Mouse (Mus musculus): ENCODE measurements around the gene Vmn1r35. TPM values are rescaled to one million over a fixed set of nuclear protein-coding genes. Genes with fewer than 3 reads are reported as not detected.
"Not testable (repeated sequence)": the region's sequence is repeated elsewhere in the genome, so short reads cannot be mapped to it uniquely, and the experiment has no call there.

Vmn1r35 gene
- polyA plus RNA-seq (2015; fragmentation: Nextera tagmentation; extraction: Ambion mirVana): not detected in 2 replicates

DNA sequence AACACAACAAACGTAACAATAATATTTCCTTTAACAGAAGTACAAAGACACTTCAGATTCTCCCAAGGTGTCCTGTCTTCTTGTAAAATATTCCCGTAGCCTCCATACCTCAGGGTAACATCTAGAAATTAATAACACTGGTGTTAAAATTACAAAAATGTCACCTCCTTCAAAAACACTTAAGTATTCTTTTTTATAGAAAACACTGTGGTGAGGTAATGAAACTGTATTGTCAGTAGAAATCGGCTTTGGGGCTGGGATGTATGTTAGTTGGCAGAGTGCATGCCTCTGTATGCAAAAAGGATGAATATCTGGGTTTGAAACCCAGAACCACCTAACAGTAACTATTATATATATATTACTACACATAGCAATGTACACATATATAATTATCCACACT lies at the start of gene Vmn1r35:
Gene Vmn1r35 (minus strand): TSS at position 101 of the 400 bp plus-strand sequence.
- no peak for ATAC-seq
- Histone ChIP-seq H3K27ac (no peak within 1 kb of the TSS), H3K4me2 (no peak within 1 kb of the TSS), H3K27me3 (no peaks in the 10 kb centered on the region), H3K4me1 (no peaks in the 10 kb centered on the region), H3K9ac (no peak within 1 kb of the TSS), H3K4me3 (no peak within 1 kb of the TSS), H3K36me3 (ENCODE audit: poor library complexity, severe bottlenecking) (no peaks in the 10 kb centered on the region), H3K9me3 (replicated peaks) (no peaks in the 10 kb centered on the region)
- WGBS: 86% methylated on average over 3 of the region's 3 CpGs

DNA sequence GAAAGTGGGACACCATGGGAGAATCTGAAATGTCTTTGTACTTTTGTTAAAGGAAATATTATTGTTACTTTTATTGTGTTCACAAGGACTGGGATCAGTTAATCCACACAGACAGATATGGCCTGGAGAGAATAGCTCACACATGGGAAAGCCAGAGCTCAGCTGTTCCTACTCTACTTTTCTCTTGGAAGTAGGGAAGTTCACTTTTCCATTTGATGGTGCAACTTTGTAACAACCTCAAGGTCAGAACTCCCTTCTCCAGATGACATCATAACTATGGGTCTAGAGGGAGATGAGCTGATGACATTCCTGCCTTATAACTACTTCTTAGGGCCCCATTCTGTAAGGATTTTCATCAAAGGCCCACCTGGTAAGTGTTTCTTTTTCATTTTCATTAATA lies 43.4 kb upstream of the Vmn1r35 start, which contains the start of gene Vmn1r37:
Gene Vmn1r37 (plus strand): TSS at position 301 of the 400 bp plus-strand sequence.
- not testable (repeated sequence) for ATAC-seq; H3K9ac ChIP-seq; H3K4me3 ChIP-seq; H3K9me3 ChIP-seq (replicated peaks); H3K36me3 ChIP-seq (ENCODE audit: poor library complexity, severe bottlenecking); H3K27ac ChIP-seq; H3K27me3 ChIP-seq; H3K4me1 ChIP-seq; H3K4me2 ChIP-seq

DNA sequence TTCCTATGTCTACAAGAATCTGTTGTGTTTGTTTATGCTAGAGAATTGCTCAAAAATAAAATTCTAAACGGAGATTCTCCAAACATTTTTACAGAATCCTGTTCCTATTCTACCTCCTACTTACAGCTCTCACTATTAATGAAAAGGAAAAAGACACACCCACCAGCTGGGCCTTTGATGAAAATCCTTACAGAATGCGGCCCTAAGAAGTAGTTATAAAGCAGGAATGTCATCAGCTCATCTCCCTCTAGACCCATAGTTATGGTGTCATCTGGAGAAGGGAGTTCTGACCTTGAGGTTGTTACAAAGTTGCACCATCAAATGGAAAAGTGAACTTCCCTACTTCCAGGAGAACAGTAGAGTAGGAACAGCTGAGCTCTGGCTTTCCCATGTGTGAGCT lies 33.4 kb upstream of the Vmn1r35 start, which contains the start of gene Vmn1r36:
Gene Vmn1r36 (minus strand): TSS at position 101 of the 400 bp plus-strand sequence.
- H3K4me3 ChIP-seq; H3K9me3 ChIP-seq (replicated peaks); H3K36me3 ChIP-seq (ENCODE audit: poor library complexity, severe bottlenecking); H3K9ac ChIP-seq; H3K27me3 ChIP-seq; H3K4me1 ChIP-seq; H3K27ac ChIP-seq; ATAC-seq; H3K4me2 ChIP-seq: not testable (repeated sequence)
- WGBS: 74% methylated on average over 2 of the region's 2 CpGs

DNA sequence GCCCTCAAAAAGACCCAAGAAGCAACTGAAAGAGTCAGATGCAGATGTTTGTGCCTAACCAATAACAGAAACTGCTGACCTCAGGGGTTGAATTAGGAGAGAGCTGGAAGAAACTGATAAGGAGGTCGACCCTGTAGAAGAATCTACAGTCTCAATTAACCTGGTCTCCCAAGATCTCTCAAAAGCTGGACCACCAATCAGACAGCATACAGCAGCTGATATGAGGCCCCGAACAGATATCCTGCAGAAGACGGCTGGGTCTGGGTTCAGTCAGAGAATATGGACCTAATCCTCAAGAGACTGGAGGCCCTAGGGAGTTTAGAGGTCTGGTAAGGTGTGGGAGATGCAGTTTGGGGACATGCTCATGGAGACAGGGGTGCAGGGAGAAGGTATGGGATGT lies 28.1 kb upstream of the Vmn1r35 start:
- Histone ChIP-seq H3K4me2 (no peak overlapping the region), H3K4me3 (no peak overlapping the region), H3K36me3 (ENCODE audit: poor library complexity, severe bottlenecking) (no peaks in the 10 kb centered on the region), H3K4me1 (no peaks in the 10 kb centered on the region), H3K27ac (no peak overlapping the region), H3K9ac (no peak overlapping the region), H3K27me3 (no peaks in the 10 kb centered on the region), H3K9me3 (replicated peaks) (no peaks in the 10 kb centered on the region)
- WGBS: 80% methylated on average over 3 of the region's 3 CpGs
- ATAC-seq: no peak

DNA sequence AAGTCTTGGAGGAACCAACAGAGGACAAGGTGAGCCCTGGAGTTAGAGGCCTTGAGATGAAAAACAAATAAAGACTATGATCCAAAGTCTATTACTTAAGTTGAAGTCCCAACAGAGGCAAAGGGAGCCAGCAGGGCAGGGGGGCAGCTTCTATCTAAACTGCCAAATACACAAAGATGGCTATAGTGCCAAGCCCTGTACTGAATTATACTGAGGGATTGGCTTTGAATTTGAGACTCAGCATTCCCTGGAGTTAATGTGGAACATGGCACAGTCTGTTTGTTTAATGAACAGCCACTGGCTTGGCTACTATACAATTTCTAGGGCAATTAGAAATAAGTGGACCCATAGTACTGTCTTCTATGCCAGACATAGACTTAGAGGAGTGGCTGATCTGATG lies 23.2 kb upstream of the Vmn1r35 start:
- Histone ChIP-seq H3K4me1 (no peaks in the 10 kb centered on the region), H3K9ac (no peak overlapping the region), H3K36me3 (ENCODE audit: poor library complexity, severe bottlenecking) (no peaks in the 10 kb centered on the region), H3K9me3 (replicated peaks) (no peaks in the 10 kb centered on the region), H3K27ac (no peak overlapping the region), H3K4me3 (no peak overlapping the region), H3K27me3 (no peaks in the 10 kb centered on the region), H3K4me2 (no peak overlapping the region)
- no peak for ATAC-seq

DNA sequence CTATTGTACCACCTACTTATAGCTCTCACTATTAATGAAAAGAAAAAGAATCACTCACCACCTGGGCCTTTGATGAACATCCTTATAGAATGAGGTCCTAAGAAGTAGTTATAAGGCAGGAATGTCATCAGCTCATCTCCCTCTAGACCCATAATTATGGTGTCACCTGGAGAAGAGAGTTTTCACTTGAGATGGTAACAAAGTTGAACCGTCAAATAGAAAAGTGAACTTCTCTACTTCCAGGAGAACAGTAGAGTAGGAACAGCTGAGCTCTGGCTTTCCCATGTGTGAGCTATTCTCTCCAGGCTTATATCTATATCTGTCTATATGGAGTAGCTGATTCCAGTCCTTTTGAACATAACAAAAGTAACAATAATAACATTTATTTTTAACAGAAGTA lies 41.9 kb downstream of the Vmn1r35 start, which contains the start of gene Vmn1r34:
Gene Vmn1r34 (minus strand): TSS at position 101 of the 400 bp plus-strand sequence.
- Histone ChIP-seq H3K27me3 (no peaks in the 10 kb centered on the region), H3K9me3 (replicated peaks) (no peaks in the 10 kb centered on the region), H3K36me3 (ENCODE audit: poor library complexity, severe bottlenecking) (no peaks in the 10 kb centered on the region), H3K27ac (no peak within 1 kb of the TSS), H3K9ac (no peak within 1 kb of the TSS), H3K4me3 (no peak within 1 kb of the TSS), H3K4me1 (no peaks in the 10 kb centered on the region), H3K4me2 (no peak within 1 kb of the TSS)
- WGBS: 88% methylated on average over 1 of the region's 1 CpGs
- no peak for ATAC-seq

Other genes starting within 250 kb of the Vmn1r35 start
- gene Mad2l1, start 150.5 kb downstream of the Vmn1r35 start, polyA plus RNA-seq (2015; fragmentation: Nextera tagmentation; extraction: Ambion mirVana): 87.0 and 91.5 TPM in 2 replicates
- gene Vmn1r32, start 125.8 kb downstream of the Vmn1r35 start, polyA plus RNA-seq (2015; fragmentation: Nextera tagmentation; extraction: Ambion mirVana): 0.13 and 0.14 TPM in 2 replicates
- not detected in 2 replicates for gene Vmn1r33, start 67.6 kb downstream of the Vmn1r35 start, polyA plus RNA-seq (2015; fragmentation: Nextera tagmentation; extraction: Ambion mirVana)
- not detected in 2 replicates for gene Vmn1r34, start 42.0 kb downstream of the Vmn1r35 start, polyA plus RNA-seq (2015; fragmentation: Nextera tagmentation; extraction: Ambion mirVana)
- not detected in 2 replicates for gene Vmn1r36, start 33.3 kb upstream of the Vmn1r35 start, polyA plus RNA-seq (2015; fragmentation: Nextera tagmentation; extraction: Ambion mirVana)
- gene Vmn1r37, start 43.5 kb upstream of the Vmn1r35 start, polyA plus RNA-seq (2015; fragmentation: Nextera tagmentation; extraction: Ambion mirVana): not detected in 2 replicates
- gene Vmn1r38, start 96.7 kb upstream of the Vmn1r35 start, polyA plus RNA-seq (2015; fragmentation: Nextera tagmentation; extraction: Ambion mirVana): not detected in 2 replicates
- not detected in 2 replicates for gene Vmn1r39, start 124.7 kb upstream of the Vmn1r35 start, polyA plus RNA-seq (2015; fragmentation: Nextera tagmentation; extraction: Ambion mirVana)
- gene Gng12, start 210.5 kb upstream of the Vmn1r35 start, polyA plus RNA-seq (2015; fragmentation: Nextera tagmentation; extraction: Ambion mirVana): 21.7 and 22.4 TPM in 2 replicates